Mouse (Mus musculus): Measurements from ENCODE around the gene Rpp38. TPM values are rescaled to one million over a fixed set of nuclear protein-coding genes. Genes with fewer than 3 reads are reported as not detected.

The Rpp38 gene
- total RNA-seq, 2 experiments from 2014 or later, result 2.4 to 5.6 TPM

DNA sequence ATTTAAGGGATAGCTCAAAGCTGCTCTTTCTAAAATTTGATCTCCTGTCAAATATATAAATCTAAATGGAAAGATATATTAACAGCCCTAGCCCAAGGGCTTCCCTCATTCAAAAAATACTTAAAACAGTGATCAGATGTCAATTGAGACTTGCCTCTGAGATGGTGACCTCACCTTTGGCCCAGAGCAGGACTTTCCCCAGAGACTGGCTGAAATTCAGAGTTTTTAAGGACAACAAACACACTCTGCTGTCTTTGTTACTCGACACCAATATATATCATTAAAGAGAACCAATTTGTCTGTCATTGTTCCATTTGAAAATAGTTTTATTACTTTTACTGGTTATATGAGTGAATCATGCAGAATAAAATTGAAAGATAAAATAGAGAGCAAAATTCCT is 42.9 kb downstream of the Rpp38 start:
- ATAC-seq (replicated peaks; ENCODE audit: low FRiP score, poor library complexity, severe bottlenecking), result no peak

DNA sequence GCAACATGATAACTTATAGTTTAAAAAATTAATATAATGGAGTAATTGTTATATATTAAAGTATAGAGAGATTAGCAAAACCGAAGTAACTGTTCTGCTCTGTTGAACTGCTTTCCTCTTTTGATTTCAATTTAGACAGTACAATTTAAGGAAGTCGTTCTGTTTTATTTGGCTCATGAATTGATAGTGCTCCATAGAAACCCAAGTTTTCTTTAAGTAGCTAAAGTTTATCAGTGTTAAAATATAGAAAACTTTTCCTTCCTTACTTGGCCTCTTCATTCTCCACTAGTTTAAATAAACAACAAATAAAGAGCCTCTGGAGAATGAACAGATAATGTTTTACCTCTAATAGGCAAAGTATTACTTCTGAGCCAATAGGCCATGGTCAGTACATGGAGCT is 46.2 kb downstream of the Rpp38 start:
- ATAC-seq (replicated peaks; ENCODE audit: low FRiP score, poor library complexity, severe bottlenecking), result no peak

DNA sequence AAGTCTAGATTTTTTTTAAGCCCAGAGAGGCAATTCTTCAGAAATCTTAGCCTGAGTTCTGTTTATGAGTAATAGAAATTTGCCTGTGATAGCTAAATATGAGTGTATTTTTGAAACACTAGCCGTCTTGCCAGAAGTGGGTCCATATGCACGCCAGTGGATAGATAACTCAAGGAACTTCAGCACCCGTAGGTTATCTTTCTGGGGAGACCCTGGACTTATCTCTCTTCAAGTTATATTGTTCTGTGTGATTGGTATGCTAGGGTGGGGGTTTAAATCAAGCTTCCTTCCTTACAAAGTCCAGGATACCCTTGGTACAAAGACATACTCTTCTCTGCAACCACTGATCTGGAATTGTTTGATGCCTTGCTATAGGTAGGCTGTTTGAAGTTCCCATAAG is 46.7 kb downstream of the Rpp38 start:
- ATAC-seq (replicated peaks; ENCODE audit: low FRiP score, poor library complexity, severe bottlenecking), result no peak

DNA sequence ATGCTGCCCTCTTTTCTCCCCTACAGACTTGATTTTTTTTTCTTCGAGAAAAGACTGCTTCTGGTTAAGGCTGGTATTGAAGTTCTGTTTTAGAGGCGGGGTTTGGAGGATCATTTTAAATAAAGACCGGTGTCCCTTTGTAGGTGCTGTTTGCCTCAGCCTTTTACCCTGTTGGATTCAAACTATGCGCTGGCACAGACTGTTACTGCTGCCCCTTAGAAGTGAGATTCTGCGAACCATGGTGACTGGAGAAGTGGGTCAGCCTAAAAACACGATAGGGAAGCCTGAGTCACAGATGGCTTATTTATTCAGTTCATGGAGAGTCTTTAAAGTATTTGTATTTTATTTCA is 47.3 kb downstream of the Rpp38 start:
- ATAC-seq (replicated peaks; ENCODE audit: low FRiP score, poor library complexity, severe bottlenecking), result no peak

DNA sequence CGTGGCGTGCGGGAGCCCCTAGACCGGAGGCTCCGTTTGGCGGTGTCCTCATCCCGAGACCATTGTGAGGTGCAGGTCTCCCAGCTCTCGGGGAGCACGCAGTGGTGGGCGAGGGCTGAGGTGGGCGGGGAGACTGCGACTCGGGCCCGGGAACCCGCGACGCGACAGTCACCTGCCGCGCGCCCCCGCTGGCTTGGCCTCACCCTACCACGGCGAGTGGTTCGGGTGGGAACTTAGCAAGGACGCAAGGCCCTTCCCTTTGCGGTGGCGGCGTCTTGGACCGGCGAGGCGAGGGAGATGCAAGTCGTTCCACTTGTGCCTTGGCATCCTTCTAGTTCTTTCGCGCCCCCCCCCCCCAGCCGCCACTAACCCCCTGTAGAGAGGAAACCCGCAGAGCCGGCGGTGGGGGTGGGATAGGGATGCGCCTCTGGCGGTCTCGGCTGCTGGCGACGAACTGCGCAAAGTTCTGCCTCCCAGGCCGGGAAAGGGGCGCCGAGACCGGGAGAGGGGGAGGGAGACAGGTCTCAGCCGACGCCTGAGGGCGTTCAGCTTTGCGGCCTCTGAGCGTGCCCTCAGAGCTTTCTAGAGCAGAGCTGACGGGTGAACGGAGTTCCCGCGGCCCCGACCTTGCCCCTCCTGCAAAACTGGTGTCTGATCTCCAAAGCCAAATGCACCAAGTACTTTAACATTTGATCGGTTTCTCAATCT is 47.8 kb downstream of the Rpp38 start:
- no peak; the same call in 1 of the 2 replicates for ATAC-seq (replicated peaks; ENCODE audit: low FRiP score, poor library complexity, severe bottlenecking)

DNA sequence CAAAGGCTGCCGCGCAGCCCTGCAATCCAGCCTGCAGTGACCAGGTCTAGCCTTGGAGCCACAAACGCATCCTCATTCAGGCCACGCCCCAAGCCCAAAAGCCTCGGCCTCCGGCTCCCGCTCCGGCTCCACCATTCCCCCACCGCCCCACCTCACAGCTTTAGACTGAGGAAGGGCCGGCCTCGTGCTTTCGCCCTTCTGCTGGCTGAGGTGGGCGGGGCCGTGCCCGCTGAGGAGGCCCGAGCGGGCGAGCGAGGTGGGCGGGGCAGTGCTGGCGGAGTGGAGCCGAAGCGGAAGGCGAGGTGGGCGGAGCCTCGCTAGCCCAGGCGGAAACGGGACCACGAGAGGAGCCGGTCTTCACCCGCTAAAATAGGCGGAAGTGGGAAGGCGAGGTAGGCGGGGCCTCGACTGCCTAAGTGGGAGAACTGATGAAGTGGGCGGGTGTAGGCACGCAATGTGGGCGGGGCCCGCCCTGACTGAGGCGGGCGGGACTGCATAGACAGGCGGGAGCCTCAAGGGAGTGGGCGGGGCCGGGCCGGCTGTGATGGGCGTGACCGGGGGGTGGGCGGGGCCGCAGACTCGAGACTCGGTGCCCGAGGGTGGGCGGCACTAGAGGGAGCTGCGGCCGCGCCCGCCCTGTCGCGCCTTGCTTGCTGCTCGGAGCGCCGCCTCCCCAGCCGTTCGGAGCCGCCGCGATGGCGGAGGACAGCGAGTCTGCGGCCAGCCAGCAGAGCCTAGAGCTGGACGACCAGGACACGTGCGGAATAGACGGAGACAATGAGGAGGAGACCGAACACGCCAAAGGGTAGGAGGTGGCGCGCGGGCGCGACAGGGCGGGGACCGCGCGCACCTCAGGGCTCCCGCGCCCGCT is 48.6 kb downstream of the Rpp38 start, which contains the start of gene Nmt2:
Gene Nmt2, plus strand, starts transcription at position 611 of the 871 bp plus-strand sequence.
- peak; percentile 95 for ATAC-seq (replicated peaks; ENCODE audit: low FRiP score, poor library complexity, severe bottlenecking)

DNA sequence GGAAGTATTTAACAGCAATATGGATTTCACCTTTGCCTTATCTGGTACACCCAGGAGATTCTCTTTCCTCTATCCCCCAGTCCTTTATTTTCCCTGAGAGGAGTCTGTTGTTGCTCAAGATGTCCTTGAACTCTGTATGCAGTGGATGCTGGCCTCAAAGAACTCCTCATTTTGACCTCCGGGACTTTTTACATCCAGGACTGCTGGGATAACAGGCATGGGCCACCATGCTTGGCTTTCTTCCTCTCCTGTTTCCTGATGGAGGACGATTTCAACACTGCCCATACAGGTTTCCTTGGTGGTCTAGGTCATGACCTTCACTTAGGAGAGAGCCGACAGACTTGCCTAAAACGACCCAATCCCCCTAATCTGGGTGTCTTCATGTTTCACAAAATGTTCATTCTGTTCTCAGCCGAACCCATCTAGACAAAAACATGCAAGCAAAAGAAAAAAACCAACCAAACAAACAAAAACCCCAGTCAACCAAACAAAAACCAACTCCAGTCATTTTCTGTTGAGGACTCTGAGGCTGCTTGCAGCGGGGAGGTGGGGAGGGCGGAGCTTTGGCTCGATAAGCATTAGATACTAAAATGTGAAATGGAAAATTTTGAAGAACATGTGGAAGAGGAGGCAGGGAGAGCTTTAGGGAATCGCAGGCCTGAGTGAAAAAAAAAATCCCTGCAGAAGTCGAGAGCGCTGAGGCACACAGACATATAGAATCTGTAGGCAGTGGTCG is 49.4 kb downstream of the Rpp38 start:
- 0 out of 2 replicates have a peak, but pooled peaks have one; percentile 7 for ATAC-seq (replicated peaks; ENCODE audit: low FRiP score, poor library complexity, severe bottlenecking)

DNA sequence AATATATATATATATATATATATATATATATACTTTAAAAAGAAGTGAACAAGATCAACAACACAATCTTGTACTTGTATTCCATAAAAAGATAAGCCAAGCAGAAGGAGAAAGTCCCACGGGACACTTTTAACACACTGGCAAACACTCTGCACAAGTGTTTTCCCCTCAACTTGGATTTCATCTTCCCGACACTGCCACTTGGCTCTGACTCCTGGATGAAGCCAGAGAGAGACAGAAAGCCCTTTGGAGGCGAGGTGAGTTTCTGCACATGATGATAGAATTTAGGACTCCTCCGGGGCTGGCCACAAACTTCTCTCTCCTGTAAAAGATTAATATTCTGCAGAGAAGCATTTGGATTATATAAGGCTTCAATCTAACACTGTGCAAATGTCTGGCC is 51.1 kb downstream of the Rpp38 start:
- no peak for ATAC-seq (replicated peaks; ENCODE audit: low FRiP score, poor library complexity, severe bottlenecking)

Other genes with a start within 250 kb of the Rpp38 start
- 0.21 TPM in 1 of 2 replicates, not detected in the other for gene Fam171a1, start 218.4 kb downstream of the Rpp38 start, total RNA-seq (2015; ENCODE audit: low replicate concordance)
- 0.17 and 0.42 TPM in 2 replicates for gene Fam171a1, start 218.4 kb downstream of the Rpp38 start, total RNA-seq (2017; ENCODE audit: low replicate concordance)
- 3.3 and 4.8 TPM in 2 replicates for gene Nmt2, start 48.4 kb downstream of the Rpp38 start, total RNA-seq (2015; ENCODE audit: low replicate concordance)
- 5.7 and 7.8 TPM in 2 replicates for gene Nmt2, start 48.4 kb downstream of the Rpp38 start, total RNA-seq (2017; ENCODE audit: low replicate concordance)
- not detected in 2 replicates for gene Acbd7, start 3.5 kb upstream of the Rpp38 start, total RNA-seq (2015; ENCODE audit: low replicate concordance)
- not detected in 2 replicates for gene Acbd7, start 3.5 kb upstream of the Rpp38 start, total RNA-seq (2017; ENCODE audit: low replicate concordance)
- gene Olah, start 64.6 kb upstream of the Rpp38 start, total RNA-seq (2015; ENCODE audit: low replicate concordance), result not detected in 2 replicates
- gene Olah, start 64.6 kb upstream of the Rpp38 start, total RNA-seq (2017; ENCODE audit: low replicate concordance), result not detected in 2 replicates
- gene Meig1, start 90.0 kb upstream of the Rpp38 start, total RNA-seq (2015; ENCODE audit: low replicate concordance), result not detected in 2 replicates
- not detected in 2 replicates for gene Meig1, start 90.0 kb upstream of the Rpp38 start, total RNA-seq (2017; ENCODE audit: low replicate concordance)
- gene Dclre1c, start 91.5 kb upstream of the Rpp38 start, total RNA-seq (2015; ENCODE audit: low replicate concordance), result 10.2 and 14.8 TPM in 2 replicates
- gene Dclre1c, start 91.5 kb upstream of the Rpp38 start, total RNA-seq (2017; ENCODE audit: low replicate concordance), result 7.7 and 11.7 TPM in 2 replicates
- gene Suv39h2, start 142.4 kb upstream of the Rpp38 start, total RNA-seq (2015; ENCODE audit: low replicate concordance), result 4.0 and 14.2 TPM in 2 replicates
- gene Suv39h2, start 142.4 kb upstream of the Rpp38 start, total RNA-seq (2017; ENCODE audit: low replicate concordance), result 4.2 and 8.6 TPM in 2 replicates
- gene Gm45902, start 180.1 kb upstream of the Rpp38 start, total RNA-seq (2015; ENCODE audit: low replicate concordance), result 0.58 and 1.7 TPM in 2 replicates
- gene Gm45902, start 180.1 kb upstream of the Rpp38 start, total RNA-seq (2017; ENCODE audit: low replicate concordance), result 2.6 and 8.9 TPM in 2 replicates
- 16.7 and 19.0 TPM in 2 replicates for gene Hspa14, start 180.2 kb upstream of the Rpp38 start, total RNA-seq (2015; ENCODE audit: low replicate concordance)
- gene Hspa14, start 180.2 kb upstream of the Rpp38 start, total RNA-seq (2017; ENCODE audit: low replicate concordance), result 39.8 and 47.8 TPM in 2 replicates
- not detected in 2 replicates for gene Cdnf, start 180.4 kb upstream of the Rpp38 start, total RNA-seq (2015; ENCODE audit: low replicate concordance)
- gene Cdnf, start 180.4 kb upstream of the Rpp38 start, total RNA-seq (2017; ENCODE audit: low replicate concordance), result 1.0 and 1.1 TPM in 2 replicates
- gene Fam107b, start 237.8 kb upstream of the Rpp38 start, total RNA-seq (2015; ENCODE audit: low replicate concordance), result 180 and 207 TPM in 2 replicates
- gene Fam107b, start 237.8 kb upstream of the Rpp38 start, total RNA-seq (2017; ENCODE audit: low replicate concordance), result 121 and 136 TPM in 2 replicates

Data from erythroblast, adult 5-6 weeks (primary cell).